Mouse (Mus musculus) heart, postnatal 10 days (tissue): Measurements from ENCODE around the gene Tet1. TPM values are rescaled to one million over a fixed set of nuclear protein-coding genes. Genes with fewer than 3 reads are reported as not detected.
"Not testable (repeated sequence)": the region's sequence is repeated elsewhere in the genome, so short reads cannot be mapped to it uniquely, and the experiment has no call there.

ENCODE experiments used
- DNase-seq, 2 experiments: peaks; one replicate each; pipeline ENCODE4 v3.0.0; 2021
- intact Hi-C: fragments of 180-260 bp; cut with DNase I; formaldehyde crosslinking; loops from one replicate; pipeline ENCODE4 v1.15.1; 2025
- total RNA-seq, 2 experiments: library from RNA; stranded (reverse); gene quantifications; 2 replicates each; pipeline ENCODE4 v1.2.3; 2021

The Tet1 gene
- total RNA-seq, 2 experiments from 2014 or later = 23.3 to 35.6 TPM

DNA sequence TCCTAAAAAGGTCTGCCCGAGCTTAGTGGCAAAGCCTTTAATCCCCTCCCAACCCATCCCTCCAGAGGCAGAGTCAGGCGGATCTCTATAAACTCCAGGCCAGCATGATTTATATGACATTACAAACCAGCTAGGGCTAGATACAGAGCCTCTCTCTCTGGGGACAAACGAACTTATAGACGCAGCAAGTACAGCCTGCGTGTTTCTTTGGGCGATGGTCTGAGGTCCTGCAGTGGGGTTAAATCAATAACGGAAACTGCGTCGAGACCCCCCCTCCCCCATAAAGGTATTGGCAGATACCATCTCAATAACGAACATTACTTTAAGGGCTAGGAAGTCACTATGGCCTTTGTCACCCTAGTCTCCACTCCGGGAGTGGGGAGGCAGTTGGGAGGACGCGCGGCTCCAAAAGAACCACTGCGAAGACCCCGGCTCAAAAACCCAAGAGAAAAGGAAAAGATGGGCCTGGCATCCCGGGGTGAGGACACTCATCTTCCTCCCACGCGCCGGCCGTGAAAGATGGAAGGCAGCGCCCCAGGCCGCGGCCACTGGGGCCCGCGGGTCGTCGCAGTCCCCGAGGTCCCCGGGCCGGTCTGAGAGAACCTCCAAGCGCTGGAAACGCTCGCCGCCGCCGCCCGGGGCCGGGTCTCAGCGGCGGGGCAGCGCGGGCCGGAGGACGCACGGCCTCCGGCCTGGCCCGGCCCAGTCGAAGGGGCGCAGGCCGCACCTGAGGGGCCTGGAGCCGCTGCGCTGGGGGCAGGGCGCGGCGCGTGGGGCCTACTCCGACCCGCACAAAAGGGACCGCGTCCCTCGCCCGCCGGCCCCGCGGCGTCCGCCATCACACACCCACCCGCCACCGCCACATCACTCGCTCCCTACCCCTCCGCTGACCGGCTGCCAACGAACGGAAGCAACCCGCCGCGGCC lies 117.3 kb downstream of the Tet1 start:
- DNase-seq = no peak
- intact Hi-C loops = no loop called here

- DNase-seq, intact Hi-C loops: not testable (repeated sequence)
Measured at GRCm38 (mm10) chr10:62781776-62782175, 127.0 kb downstream of the Tet1 start.

Other genes with a start within 250 kb of the Tet1 start
- gene Stox1, start 182.9 kb downstream of the Tet1 start, total RNA-seq = 1 to 10 TPM; 1.1 to 2.4 TPM
- gene Ccar1, start 116.7 kb downstream of the Tet1 start, total RNA-seq = 10 to 100 TPM; 57.5 to 58.9 TPM
- 10 to 100 TPM; 29.5 to 30.7 TPM for gene Slc25a16, start 11.6 kb upstream of the Tet1 start, total RNA-seq
- gene Dna2, start 38.0 kb upstream of the Tet1 start, total RNA-seq = 1 to 10 TPM; 3.3 to 3.5 TPM
- 10 to 100 TPM; 17.3 to 19.0 TPM for gene Rufy2, start 71.2 kb upstream of the Tet1 start, total RNA-seq
- gene Hnrnph3, start 115.2 kb upstream of the Tet1 start, total RNA-seq = 10 to 100 TPM; 31.1 to 32.6 TPM
- gene Pbld2, start 115.3 kb upstream of the Tet1 start, total RNA-seq = 1 to 10 TPM; 2.7 to 2.9 TPM
- under 1 TPM; 0.60 to 0.92 TPM for gene Pbld1, start 151.2 kb upstream of the Tet1 start, total RNA-seq
- gene Atoh7, start 190.7 kb upstream of the Tet1 start, total RNA-seq = not detected